Mouse (Mus musculus): ENCODE measurements around the gene Umod.

Umod gene

GRCm38 (mm10) chr7:119479256-119479655, at the start of gene Umod:
Gene Umod, minus strand, starts transcription at chr7:119479282.
- no peak for DNase-seq (ENCODE audit: low read depth, low spot score)

DNA sequence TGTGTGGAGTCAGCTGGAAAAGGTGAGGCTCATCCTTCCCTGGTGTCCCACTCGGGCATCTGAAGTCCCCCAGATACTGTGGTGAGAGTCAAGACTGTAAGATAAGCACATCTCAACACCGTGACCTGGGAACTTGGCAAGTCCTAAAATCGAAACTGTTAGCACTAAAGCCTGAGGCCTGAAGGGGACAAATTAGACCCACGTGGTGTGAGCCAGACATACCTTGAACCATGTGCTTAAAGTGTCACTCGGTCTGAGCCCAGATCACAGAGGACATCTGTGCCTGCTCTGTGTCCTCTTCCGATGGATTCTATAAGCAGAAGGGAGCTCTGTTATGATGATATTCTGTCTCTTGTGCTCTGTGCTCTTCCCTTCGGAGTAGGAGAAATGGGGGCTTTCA, 49.5 kb upstream of the Umod start:
- DNase-seq (ENCODE audit: low read depth, low spot score) = no peak

- no peak for DNase-seq (ENCODE audit: low read depth, low spot score)
Measured at GRCm38 (mm10) chr7:119527548-119527947, 48.5 kb upstream of the Umod start.

- DNase-seq (ENCODE audit: low read depth, low spot score) = no peak
Measured at GRCm38 (mm10) chr7:119527135-119527534, 48.1 kb upstream of the Umod start.

- no peak for DNase-seq (ENCODE audit: low read depth, low spot score)
Measured at GRCm38 (mm10) chr7:119526486-119526885, 47.4 kb upstream of the Umod start.

DNA sequence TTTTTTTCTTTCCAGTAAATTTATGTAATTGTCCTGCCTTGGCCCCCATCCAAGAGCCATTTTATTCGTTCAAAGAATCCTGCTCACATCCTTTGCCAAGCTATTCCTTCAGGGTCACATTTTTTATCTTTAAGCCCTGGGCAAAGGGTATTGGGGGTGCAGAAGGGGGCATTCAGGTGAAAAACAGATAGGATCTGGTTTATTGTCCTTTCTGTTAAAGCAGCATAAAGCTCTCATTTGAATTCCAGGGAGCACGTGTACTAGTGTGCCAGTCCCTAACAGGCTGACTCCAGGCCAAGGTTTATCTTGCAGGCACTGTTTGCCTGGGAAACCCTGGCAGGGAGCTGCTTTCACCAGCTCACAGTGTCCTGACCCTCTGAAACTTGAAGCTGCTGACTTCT, 46.8 kb upstream of the Umod start:
- no peak for DNase-seq (ENCODE audit: low read depth, low spot score)

DNA sequence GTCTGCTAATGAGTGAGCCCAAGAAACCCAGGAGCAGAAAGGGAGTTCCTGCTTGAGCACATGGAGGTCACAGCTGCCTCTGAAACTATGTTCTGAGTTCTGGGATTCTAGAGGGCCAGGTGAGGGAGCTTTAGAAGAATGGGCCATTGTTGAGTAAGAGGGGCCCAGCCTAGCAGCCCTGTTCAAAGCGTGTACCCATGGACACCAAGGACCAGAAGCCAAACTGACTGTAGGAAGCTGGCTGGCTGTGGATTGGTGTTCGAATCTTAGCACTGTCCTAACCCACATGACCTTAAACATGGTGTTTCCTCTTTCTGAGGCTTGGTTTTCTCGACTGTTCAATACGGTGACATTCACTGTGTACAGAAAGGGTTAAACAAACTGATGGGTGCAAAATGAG, 44.3 kb upstream of the Umod start, which contains the start of gene Pdilt:
TSS of gene Pdilt (minus strand) at position 101 of the 400 bp plus-strand sequence.
- DNase-seq (ENCODE audit: low read depth, low spot score) = no peak

DNA sequence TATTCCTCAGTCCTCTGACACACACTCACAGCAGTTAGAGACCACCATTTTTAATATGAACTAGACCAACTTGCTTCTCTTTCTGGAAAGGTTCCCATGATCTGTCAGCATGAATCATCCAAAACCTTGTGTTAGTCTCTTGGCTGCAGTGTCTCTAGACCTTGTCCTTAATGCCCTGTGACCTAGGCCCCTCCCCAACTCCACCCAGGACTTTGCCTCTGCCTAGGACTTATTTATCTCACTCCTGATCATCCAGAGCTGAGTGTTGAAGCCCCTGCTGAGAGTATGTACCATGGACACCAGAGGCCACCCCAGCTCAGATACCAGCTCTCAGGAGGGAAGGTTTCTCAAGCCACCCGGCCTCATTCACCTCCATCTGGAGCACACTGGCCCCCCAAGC, 43.3 kb upstream of the Umod start:
- DNase-seq (ENCODE audit: low read depth, low spot score) = no peak

DNA sequence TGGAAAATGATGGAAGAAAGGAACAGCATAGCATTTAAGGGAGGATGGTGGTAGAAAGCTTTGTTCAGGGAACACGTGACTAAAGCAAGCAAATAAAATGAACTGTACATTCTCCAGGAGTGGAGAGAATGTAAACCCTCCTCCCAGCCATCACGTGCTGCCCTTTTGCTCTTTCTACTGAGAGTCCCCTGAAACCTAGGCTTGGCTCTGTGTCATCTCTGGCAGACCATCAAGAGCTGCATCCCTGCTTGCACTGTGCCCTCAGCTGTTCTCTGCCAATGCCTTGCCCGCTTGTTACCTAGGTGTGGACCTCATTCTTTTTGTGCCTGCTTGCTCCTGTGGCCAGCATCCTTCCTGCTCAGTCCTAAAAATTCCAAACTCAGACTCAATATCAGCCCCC, 42.7 kb upstream of the Umod start:
- DNase-seq (ENCODE audit: low read depth, low spot score) = no peak

DNA sequence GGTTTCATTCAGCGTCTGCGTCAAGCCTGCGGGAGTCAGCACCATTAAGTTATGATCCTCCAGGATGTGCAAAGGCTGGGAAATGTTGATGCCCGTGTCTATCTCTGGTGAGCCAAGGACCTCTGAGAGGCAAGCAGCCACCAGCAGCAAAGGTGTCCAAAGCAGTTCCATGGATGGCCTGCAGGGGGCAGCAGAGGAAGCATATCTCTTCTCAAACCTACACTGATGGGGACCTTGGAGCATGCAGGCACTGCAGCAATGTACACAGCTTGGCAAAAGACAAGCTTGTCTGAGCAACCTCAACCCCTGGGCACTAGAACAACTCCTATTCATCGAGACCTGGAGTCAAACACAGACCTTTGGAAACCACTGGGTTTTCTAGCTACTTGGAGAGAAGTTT, 40.6 kb upstream of the Umod start:
- DNase-seq (ENCODE audit: low read depth, low spot score) = no peak

DNA sequence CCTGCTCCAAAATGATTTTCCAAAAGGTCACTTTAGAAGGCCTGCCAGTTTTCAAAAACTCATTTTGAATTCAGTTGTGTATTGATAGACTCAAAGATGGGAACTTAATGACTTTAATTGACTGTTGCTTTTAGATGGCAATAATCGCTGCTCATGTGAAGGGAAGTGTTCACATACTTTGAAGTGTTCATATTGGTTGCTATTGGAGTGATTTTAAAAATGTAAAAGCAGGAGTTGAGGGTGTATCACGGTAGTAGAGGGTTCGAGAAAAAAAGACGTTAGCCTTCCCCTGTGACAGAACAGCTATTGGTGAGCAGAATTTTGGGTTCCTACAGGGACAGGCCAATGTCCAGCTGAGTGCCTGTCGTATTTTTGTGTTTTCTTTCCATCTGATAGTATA, 40.1 kb upstream of the Umod start, which contains the start of gene Acsm5:
TSS of gene Acsm5 (plus strand) at position 301 of the 400 bp plus-strand sequence.
- no peak for DNase-seq (ENCODE audit: low read depth, low spot score)

DNA sequence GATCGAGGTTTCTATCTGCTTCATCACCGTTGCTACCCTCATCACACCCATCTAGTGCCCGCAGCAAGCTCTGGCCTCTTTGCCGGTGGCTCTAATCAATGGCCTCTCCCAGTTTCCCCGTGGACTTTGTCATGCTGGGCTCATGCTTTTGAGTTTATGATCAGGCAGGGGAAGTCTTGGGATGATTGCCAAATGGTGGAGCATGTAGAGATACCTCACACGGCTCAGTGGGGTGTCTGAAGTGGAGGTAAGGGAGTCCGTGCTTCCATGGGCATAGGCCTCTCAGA, 37.1 kb upstream of the Umod start:
- DNase-seq (ENCODE audit: low read depth, low spot score) = no peak

- DNase-seq (ENCODE audit: low read depth, low spot score) = no peak
Measured at GRCm38 (mm10) chr7:119515492-119516271, 36.6 kb upstream of the Umod start.

DNA sequence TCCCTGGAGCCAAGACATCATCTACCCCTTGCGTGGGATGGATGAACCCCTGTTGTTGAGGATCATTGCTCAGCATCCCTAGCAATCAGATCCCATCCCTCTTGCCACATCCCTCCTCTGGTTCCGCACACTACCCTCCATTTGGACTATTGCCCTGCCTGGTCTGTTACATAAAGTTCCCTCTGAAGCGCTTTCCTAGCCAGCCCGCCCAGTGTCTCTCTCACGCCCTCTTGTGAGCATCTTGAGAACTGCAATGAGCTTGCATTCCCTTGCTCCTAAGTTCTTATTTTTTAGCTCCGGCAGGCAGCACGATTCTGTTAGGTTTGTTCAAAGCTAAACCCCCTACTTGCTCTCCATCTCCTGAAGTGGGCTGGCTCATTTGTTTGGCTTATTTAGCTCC, 34.0 kb upstream of the Umod start:
- no peak for DNase-seq (ENCODE audit: low read depth, low spot score)

- no peak for DNase-seq (ENCODE audit: low read depth, low spot score)
Measured at GRCm38 (mm10) chr7:119511143-119511542, 32.1 kb upstream of the Umod start.

DNA sequence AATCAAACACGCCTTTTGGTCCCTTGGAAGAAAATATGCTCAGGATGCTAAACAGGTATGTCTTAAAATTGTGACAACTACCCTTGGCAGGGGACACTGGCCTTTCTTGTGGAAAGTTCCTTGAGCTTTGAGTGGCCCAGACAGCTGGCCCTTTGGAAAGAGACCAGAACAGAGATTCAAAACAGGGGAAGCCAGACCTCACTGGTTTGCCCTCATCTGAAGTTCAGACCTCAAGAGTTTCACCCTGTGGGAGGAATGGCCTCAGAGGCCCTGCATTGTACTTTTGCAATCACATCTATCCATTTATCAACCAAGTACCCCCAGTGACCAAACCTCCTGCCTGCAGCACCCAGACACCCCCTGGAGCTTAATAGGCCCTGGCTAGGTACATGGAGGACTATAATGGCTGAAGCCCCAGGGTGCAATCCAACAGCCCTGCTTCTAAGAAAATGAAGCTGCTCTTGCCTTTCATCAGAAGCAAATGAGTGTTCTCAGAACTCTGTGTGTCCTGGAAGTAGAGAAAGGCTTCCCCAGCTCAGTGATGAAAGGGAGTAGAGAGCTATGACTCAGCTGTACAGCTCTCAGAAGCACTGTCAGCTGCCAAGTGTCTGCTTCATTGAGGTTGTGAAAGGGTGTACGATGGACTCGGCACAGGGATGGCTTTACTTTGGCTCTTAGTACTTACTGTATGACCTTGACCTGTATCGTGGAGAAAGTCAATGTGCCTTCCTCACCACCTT, 11.1 kb upstream of the Umod start:
- no peak for DNase-seq (ENCODE audit: low read depth, low spot score)

DNA sequence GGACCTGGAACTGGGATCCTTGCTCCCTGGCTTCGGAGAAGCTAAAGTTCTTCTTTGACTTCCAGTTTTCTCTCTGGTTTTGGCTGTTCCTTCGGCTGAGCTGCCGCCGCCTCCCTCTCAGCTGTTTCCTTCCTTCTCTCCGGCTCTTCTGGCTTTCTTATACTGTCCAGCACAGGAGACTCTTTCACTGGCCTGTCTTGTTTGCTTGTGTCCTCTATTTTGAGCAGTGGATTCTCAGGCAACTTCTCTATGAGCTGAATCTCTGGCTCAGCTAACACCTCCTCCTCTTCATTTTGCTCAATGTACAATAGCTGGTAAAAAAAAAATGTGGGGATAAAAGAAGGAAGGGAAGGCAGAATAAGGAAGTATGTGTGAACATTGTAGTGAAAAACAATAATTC, 7.6 kb upstream of the Umod start:
- no peak for DNase-seq (ENCODE audit: low read depth, low spot score)

DNA sequence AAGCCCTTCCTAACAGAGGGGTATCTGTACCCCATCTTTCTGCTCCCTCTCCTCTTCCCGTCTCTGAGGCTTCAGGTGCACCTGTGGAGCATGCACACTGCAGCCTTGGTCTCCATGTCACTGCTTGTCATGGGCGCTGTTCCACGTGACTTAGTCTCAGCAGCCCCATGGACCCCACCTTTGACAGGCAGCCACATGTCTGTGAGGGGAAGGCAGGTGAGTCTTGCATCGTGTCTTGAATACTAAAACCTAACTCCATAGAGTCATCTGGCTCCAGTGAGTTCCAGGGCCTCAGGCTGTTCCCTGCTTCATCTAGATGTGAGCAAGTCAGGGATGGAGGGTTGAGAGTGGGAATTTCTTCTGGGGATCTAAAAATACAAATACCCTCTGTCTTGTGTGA, 5.1 kb upstream of the Umod start:
- DNase-seq (ENCODE audit: low read depth, low spot score) = no peak

- no peak for DNase-seq (ENCODE audit: low read depth, low spot score)
Measured at GRCm38 (mm10) chr7:119476500-119477389, 2.3 kb downstream of the Umod start.

GRCm38 (mm10) chr7:119459185-119459584, 19.9 kb downstream of the Umod start, which contains the start of gene Gp2:
Gene Gp2, minus strand, starts transcription at chr7:119459285.
- no peak for DNase-seq (ENCODE audit: low read depth, low spot score)

DNA sequence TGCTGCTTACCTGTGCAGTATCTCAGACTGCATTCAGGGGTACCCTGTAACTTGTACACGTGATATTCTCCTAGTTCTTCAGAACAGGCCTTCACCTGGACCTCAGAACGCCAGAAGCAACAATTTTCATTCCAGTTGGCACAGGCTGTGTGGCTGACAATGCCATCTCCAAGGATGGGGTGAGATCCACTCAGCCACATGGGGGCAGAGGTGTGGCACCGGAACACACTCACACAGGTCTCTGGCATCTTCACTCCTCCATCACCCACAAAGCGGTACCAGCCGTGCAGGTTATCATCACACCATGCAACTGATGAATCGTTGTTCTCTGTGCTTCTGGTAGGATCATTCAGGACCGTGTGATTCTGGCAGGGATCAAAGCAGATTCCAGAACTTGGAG, 24.9 kb downstream of the Umod start:
- DNase-seq (ENCODE audit: low read depth, low spot score) = no peak

GRCm38 (mm10) chr7:119443849-119444248, 35.2 kb downstream of the Umod start:
- no peak for DNase-seq (ENCODE audit: low read depth, low spot score)

Measured in brain, embryonic 18.5 days (tissue).